Comparison of ENCODE assay signal across 18 mouse cellular contexts in genomic region chr17:87008950-87009349, GRCm38 (mm10). TPM values are rescaled to one million over a fixed set of nuclear protein-coding genes. Genes with fewer than 3 reads are reported as not detected.
DNase-seq lines count a peak whose midpoint lies in the region; ATAC-seq and TF ChIP-seq lines count a peak whose summit lies in the region.
"Had no signal": no experiment of that assay in that cellular context is flagged by ENCODE, and none has a peak within 500 bp of the region (broad histone marks: within the 10 kb centered on the region; RNA-seq: fewer than 3 reads in every experiment).

No protein-coding gene starts in this region.

- H3K27ac ChIP-seq in gastrocnemius, adult 2 months, result no peak overlapping the region
- H3K27ac ChIP-seq in layer of hippocampus, adult 2 months, result no peak overlapping the region
- no peak overlapping the region for H3K27ac ChIP-seq in midbrain, postnatal 0 days (ENCODE audit: low read depth, low read length)
- no peak overlapping the region for H3K27ac ChIP-seq in midbrain, embryonic 15.5 days
- H3K27ac ChIP-seq: embryonic facial prominence, embryonic 10.5 days; liver, embryonic 13.5 days had no signal

- ATAC-seq in midbrain, postnatal 0 days (ENCODE audit: low FRiP score), result no peak
- ATAC-seq in midbrain, embryonic 15.5 days (replicated peaks), result no peak
- ATAC-seq: inflammation-experienced regulatory T-cells, adult 6 months had no signal

- H3K36me3 ChIP-seq in midbrain, postnatal 0 days (ENCODE audit: insufficient read depth, low read length), result peaks cover 2% of the 10 kb centered on the region; the same call in 1 of the 2 replicates
- no peaks in the 10 kb centered on the region; the same call in 1 of the 2 replicates for H3K36me3 ChIP-seq in midbrain, embryonic 15.5 days (replicated peaks)

- no peak overlapping the region for H3K9ac ChIP-seq in midbrain, postnatal 0 days (replicated peaks; ENCODE audit: low read length, poor library complexity, severe bottlenecking)
- no peak overlapping the region for H3K9ac ChIP-seq in midbrain, embryonic 15.5 days
- H3K9ac ChIP-seq: liver, embryonic 13.5 days had no signal

- H3K4me2 ChIP-seq in midbrain, postnatal 0 days (ENCODE audit: low read depth, low read length, poor library complexity, severe bottlenecking), result no peak overlapping the region
- no peak overlapping the region for H3K4me2 ChIP-seq in midbrain, embryonic 15.5 days
- H3K4me2 ChIP-seq: liver, embryonic 13.5 days had no signal

- intact Hi-C loops in gastrocnemius, adult 2 months (cut with DNase I), result no loop called here

- H3K4me3 ChIP-seq in gastrocnemius, adult 2 months, result no peak overlapping the region
- H3K4me3 ChIP-seq in layer of hippocampus, adult 2 months, result no peak overlapping the region
- H3K4me3 ChIP-seq in midbrain, postnatal 0 days (ENCODE audit: low read depth, low read length), result no peak overlapping the region
- H3K4me3 ChIP-seq in midbrain, embryonic 15.5 days, result no peak overlapping the region
- H3K4me3 ChIP-seq: embryonic facial prominence, embryonic 10.5 days; liver, embryonic 13.5 days had no signal

- TF ChIP-seq CTCF in gastrocnemius, adult 2 months (IDR thresholded peaks at IDR 0.05), result peak; percentile 36; the same call in 1 of the 2 replicates
- peak; percentile 59 for TF ChIP-seq CTCF in layer of hippocampus, adult 2 months (conservative IDR thresholded peaks at IDR 0.05)
- TF ChIP-seq CTCF in midbrain, postnatal 0 days (IDR thresholded peaks at IDR 0.05), result peak; percentile 45

- H3K4me1 ChIP-seq in midbrain, postnatal 0 days (ENCODE audit: insufficient read depth, low read length), result no peaks in the 10 kb centered on the region
- H3K4me1 ChIP-seq in midbrain, embryonic 15.5 days, result no peaks in the 10 kb centered on the region
- H3K4me1 ChIP-seq: embryonic facial prominence, embryonic 10.5 days; liver, embryonic 13.5 days had no signal

- WGBS in midbrain, postnatal 0 days, result 88% methylated on average over 3 of the region's 3 CpGs
- WGBS in midbrain, embryonic 15.5 days, result 86% methylated on average over 3 of the region's 3 CpGs

- no peak for DNase-seq in gastrocnemius, adult 2 months
- DNase-seq in gastrocnemius, postnatal 25 days, result no peak
- no peak for DNase-seq in layer of hippocampus, adult 2 months (ENCODE audit: low spot score in 2 of 2)
- no peak for DNase-seq in layer of hippocampus, postnatal 36 days
- no peak for DNase-seq in midbrain, postnatal 0 days (ENCODE audit: low spot score)
- no peak for DNase-seq in retina, embryonic 14.5 days (ENCODE audit: low spot score)
- no peak for DNase-seq in gastrocnemius, adult 8-10 months (ENCODE audit: low spot score in 2 of 2)
- DNase-seq: adrenal gland, postnatal 10 days; cerebellum, adult 9-10 months; gastrocnemius, postnatal 14 days; heart, postnatal 10 days; left cerebral cortex, postnatal 4 days; liver, embryonic 13.5 days; lung, postnatal 14 days; thymus, postnatal 4 days had no signal

- H3K27me3 ChIP-seq in midbrain, postnatal 0 days (ENCODE audit: insufficient read depth, low read length), result no peaks in the 10 kb centered on the region
- no peaks in the 10 kb centered on the region for H3K27me3 ChIP-seq in midbrain, embryonic 15.5 days (replicated peaks)
- H3K27me3 ChIP-seq: liver, embryonic 13.5 days had no signal

- H3K9me3 ChIP-seq in midbrain, postnatal 0 days (ENCODE audit: low read length), result no peaks in the 10 kb centered on the region
- no peaks in the 10 kb centered on the region for H3K9me3 ChIP-seq in midbrain, embryonic 15.5 days
- H3K9me3 ChIP-seq: embryonic facial prominence, embryonic 10.5 days; liver, embryonic 13.5 days had no signal

RNA-seq across cellular contexts. Expression of gene Pigf, which starts 16.3 kb away (rescaled TPM):
- total RNA-seq in gastrocnemius, adult 2 months (2021), result 1 to 10 TPM; 2.2 to 2.7 TPM
- total RNA-seq in gastrocnemius, postnatal 25 days (2021), result 1 to 10 TPM; 1.6 to 1.8 TPM
- 10 to 100 TPM; 15.0 to 18.1 TPM for total RNA-seq in layer of hippocampus, adult 2 months (2021)
- total RNA-seq in layer of hippocampus, postnatal 36 days (2021), result 10 to 100 TPM; 18.2 to 19.9 TPM
- total RNA-seq in midbrain, postnatal 0 days (2014; rRNA removed), result 21.6 and 22.0 TPM in 2 replicates
- polyA plus RNA-seq in midbrain, postnatal 0 days (2015; fragmentation: Nextera tagmentation; extraction: Ambion mirVana), result 29.4 and 31.3 TPM in 2 replicates
- 28.1 and 29.0 TPM in 2 replicates for polyA plus RNA-seq in midbrain, embryonic 15.5 days (2015; fragmentation: Nextera tagmentation; extraction: Ambion mirVana)
- total RNA-seq in gastrocnemius, adult 8-10 months (2022), result 1 to 10 TPM in 3 of 4 experiments, under 1 TPM in 1; 0.99 to 2.6 (median 2.2) TPM

RNA-seq across cellular contexts. Expression of gene Cript, which starts 16.4 kb away (rescaled TPM):
- 10 to 100 TPM; 46.1 to 51.7 TPM for total RNA-seq in gastrocnemius, adult 2 months (2021)
- 10 to 100 TPM; 38.5 to 41.4 TPM for total RNA-seq in gastrocnemius, postnatal 25 days (2021)
- total RNA-seq in layer of hippocampus, adult 2 months (2021), result 10 to 100 TPM; 52.3 to 52.5 TPM
- 10 to 100 TPM; 57.3 to 62.1 TPM for total RNA-seq in layer of hippocampus, postnatal 36 days (2021)
- 51.4 and 51.6 TPM in 2 replicates for total RNA-seq in midbrain, postnatal 0 days (2014; rRNA removed)
- polyA plus RNA-seq in midbrain, postnatal 0 days (2015; fragmentation: Nextera tagmentation; extraction: Ambion mirVana), result 194 and 199 TPM in 2 replicates
- polyA plus RNA-seq in midbrain, embryonic 15.5 days (2015; fragmentation: Nextera tagmentation; extraction: Ambion mirVana), result 194 and 211 TPM in 2 replicates
- total RNA-seq in gastrocnemius, adult 8-10 months (2022), result 10 to 100 TPM; 47.8 to 60.7 (median 55.5) TPM

RNA-seq across cellular contexts. Expression of gene Rhoq, which starts 46.1 kb away (rescaled TPM):
- total RNA-seq in gastrocnemius, adult 2 months (2021), result 100 to 1,000 TPM; 168 to 172 TPM
- 100 to 1,000 TPM; 197 to 201 TPM for total RNA-seq in gastrocnemius, postnatal 25 days (2021)
- total RNA-seq in layer of hippocampus, adult 2 months (2021), result 10 to 100 TPM; 25.5 to 35.0 TPM
- 10 to 100 TPM; 33.6 to 36.8 TPM for total RNA-seq in layer of hippocampus, postnatal 36 days (2021)
- total RNA-seq in midbrain, postnatal 0 days (2014; rRNA removed), result 23.1 and 26.3 TPM in 2 replicates
- 4.3 and 5.1 TPM in 2 replicates for polyA plus RNA-seq in midbrain, postnatal 0 days (2015; fragmentation: Nextera tagmentation; extraction: Ambion mirVana)
- polyA plus RNA-seq in midbrain, embryonic 15.5 days (2015; fragmentation: Nextera tagmentation; extraction: Ambion mirVana), result 5.6 and 7.0 TPM in 2 replicates
- 100 to 1,000 TPM; 149 to 182 (median 166) TPM for total RNA-seq in gastrocnemius, adult 8-10 months (2022)
